Mouse (Mus musculus): ENCODE measurements at regions not wholly inside any gene's neighbourhood (a gene's known extent, or its start where the extent isn't known, plus 50 kb on each side); places are given as distances from the start of the nearest gene placed in this dataset.
A peak's percentile ranks its signal among the peaks of the same experiment; 100 is the strongest.

DNA sequence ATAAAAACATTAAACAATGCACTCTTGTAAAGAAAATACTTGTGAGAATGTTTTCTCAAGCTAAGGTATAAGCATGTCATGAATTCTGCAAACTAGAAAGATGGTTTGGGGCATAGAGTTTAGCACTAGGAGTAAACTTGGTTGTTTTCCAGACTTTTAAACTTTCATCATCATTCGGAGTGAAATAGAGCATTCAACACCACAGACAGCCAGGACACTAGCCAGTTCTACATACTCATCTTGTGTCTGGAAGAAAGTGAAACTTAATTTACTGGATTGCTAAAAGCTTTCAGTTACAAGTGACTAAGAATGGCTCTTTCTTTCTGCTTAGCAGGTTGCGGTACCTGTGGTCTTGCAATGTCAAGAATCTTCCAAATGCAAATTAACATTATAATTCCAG is 119.9 kb upstream of the Kcnip4 start:
- no peak for DNase-seq

DNA sequence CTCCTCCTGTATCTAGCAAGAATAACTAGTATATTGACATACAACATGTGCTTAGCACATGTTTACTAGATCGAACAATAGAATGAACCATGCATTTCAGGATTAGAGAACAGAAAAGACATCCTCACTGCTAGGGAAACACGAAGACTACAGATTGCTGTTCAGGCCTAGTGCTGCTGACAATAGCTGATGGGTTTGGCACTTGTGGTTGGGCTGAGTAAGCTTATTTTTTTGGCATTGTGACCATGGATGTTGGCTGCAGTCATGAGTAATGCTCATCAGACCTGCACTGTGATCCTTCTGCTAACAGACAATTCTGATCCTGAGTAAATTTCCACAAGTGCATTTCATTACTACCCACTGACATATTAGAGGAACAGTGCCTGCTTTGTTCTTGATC is 117.7 kb upstream of the Kcnip4 start:
- DNase-seq, result peak; percentile 96

DNA sequence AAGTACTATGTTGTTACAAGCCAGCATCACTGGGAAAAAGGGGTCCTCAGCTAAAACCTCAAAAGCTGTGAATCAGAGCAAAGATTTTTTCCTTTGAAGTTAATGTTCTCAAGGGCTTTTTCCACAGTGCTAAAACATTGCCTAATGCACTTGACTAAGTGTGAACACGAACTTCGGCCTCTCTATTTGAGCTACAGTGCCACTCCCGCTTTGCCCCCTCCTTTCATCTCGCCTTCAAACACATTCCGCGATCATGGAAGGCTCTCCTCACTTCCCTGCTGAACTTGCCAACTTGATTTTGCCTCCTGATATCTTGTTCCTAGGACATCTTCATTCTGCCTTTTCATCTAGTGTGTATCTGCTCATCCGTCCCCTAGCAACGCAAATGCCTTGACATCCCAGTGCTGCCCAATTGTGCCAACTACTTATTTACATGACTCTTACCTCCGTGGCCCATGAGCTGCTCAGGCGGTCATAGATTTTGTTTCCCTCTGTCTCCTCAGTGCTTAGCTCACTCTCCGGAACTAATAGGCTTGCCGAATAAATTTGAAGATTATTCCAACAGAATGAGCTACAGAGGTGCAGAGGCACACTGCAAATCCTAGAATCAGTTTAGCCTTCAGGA is 116.6 kb upstream of the Kcnip4 start:
- no peak for DNase-seq

DNA sequence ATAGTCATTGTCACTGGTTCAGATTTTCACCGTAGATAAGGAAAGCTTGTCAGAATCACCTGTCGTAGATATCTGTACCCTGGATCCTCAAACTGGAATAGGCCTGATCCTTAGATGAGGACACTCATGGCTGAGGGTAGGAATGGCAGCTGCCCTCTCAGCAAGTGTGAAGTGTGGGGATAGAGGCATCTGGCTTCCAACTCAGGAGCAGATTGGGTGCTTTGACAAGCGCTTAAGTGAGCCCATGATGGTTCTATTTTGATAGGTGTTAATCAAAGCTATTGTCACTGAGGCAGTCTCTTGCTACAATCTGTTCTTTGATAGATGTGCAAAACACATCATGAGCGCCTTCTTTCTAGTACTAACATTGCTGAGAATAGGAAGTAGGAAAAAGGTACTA is 114.9 kb upstream of the Kcnip4 start:
- no peak for DNase-seq

DNA sequence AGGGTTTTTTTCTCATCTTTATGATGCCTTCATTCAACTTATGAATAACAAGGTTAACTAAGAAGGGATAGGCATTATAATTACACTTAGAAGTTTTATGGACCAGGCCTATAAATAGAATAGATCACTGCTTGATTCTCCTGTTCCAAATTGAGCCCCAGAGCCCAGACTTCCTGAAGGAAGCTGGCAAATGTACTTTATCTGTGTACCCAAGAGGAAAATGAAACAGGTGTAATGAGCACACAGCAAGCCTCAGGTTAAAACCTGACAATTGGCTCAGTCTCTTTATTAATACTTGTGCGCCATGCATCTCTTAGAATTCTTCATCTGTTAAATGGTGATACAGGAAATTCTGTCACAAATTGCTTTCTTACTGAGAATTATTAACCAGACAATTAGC is 95.4 kb upstream of the Kcnip4 start:
- DNase-seq, result peak; percentile 52

DNA sequence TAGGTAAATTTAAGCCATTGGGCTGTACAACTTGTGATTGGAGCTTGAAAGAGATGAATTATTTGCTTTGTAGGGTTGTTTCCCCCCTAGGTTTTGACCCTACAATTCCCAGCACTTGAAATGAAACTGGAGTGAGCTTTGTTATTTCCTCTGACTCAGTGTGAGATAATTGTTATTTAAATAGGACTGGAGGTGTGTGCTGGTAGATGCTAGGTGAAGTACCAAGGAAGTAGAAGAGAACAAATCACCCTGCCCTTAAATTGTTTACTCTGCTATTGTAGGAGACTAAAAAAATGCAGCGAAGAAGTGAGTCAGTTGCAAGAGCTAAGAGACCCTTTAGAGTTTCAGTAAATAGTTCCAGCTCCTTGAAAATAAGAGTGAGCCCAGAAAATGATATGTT is 82.1 kb upstream of the Kcnip4 start:
- no peak for DNase-seq

DNA sequence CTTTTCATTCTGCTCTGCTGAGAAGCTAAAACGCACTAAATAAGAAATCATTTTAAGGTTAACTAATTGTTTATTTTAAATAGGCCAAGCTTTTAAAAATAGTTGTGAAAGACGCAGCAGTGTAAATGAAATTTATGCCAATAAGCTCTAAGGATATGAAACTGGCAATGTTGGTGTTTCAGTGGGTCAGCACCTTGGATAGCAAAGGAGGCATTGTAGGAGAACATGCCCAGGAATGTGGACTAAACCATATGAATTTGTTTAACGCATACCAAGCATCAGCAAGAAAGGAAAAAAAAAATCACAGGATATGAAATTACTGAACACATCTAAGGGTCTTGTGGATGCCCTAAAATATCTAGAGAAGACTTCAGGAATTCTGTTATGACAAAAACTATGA is 56.1 kb upstream of the Kcnip4 start:
- no peak for DNase-seq

DNA sequence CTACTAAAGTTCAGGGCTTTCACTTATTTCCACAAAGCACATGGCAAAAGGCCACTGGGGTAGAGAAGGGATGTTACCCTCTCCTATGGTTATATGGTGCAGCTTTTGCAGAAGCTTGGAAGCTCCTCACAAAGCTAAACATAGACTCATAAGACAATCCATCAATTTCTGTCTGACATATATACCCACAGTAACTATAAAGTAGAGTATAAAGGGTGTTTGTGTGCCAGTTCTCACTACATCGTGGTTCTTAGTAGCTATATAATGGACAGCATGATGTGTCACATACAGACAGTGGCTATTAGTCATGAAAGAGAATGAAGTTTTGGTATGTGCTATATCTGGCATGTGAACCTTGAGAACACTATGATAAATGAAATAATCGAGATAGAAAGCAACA is 51.2 kb upstream of the Kcnip4 start:
- no peak for DNase-seq

Data from cerebellum, adult 9-10 months (tissue).